Comparison of ENCODE assay signal across 11 mouse cellular contexts in the genomic region with DNA sequence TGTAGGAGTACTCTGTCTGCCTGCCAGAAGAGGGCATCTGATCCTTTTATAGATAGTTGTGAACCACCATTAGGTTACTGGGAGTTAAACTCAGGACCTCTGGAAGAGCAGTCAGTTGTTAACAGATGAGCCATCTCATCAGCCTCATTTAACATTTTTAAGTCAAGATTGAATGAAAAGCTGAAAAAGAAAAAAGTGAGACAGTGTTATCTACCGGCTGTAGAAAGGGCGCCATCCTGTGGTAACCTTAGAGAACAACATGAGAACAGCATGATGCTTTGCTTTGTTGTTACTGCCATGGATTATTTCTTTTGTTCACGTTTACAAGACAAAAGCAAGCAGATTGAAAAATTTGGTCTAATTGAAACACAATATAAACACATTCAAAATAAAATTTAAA. TPM values are rescaled to one million over a fixed set of nuclear protein-coding genes. Genes with fewer than 3 reads are reported as not detected.
DNase-seq lines count a peak whose midpoint lies in the region; ATAC-seq and TF ChIP-seq lines count a peak whose summit lies in the region.
"Had no signal": no experiment of that assay in that cellular context is flagged by ENCODE, and none has a peak within 500 bp of the region (broad histone marks: within the 10 kb centered on the region; RNA-seq: fewer than 3 reads in every experiment).

No protein-coding gene starts in this region.

- TF ChIP-seq CTCF in forebrain, postnatal 0 days (IDR thresholded peaks at IDR 0.05; ENCODE audit: low read depth) = peak; percentile 60
- peak; percentile 63 for TF ChIP-seq CTCF in lung, postnatal 0 days (IDR thresholded peaks at IDR 0.05)

- TF ChIP-seq EP300 in lung, postnatal 0 days (IDR thresholded peaks at IDR 0.05) = no peak

- no peak overlapping the region for H3K27ac ChIP-seq in forebrain, postnatal 0 days (ENCODE audit: low read depth, low read length)
- no peak overlapping the region for H3K27ac ChIP-seq in forebrain, embryonic 15.5 days (replicated peaks)
- H3K27ac ChIP-seq in lung, postnatal 0 days (ENCODE audit: low read length) = no peak overlapping the region
- H3K27ac ChIP-seq: limb, embryonic 15.5 days; midbrain, embryonic 12.5 days had no signal

- 37% methylated on average over 3 of the region's 3 CpGs for WGBS in forebrain, postnatal 0 days
- WGBS in forebrain, embryonic 15.5 days = 39% methylated on average over 3 of the region's 3 CpGs
- 47% methylated on average over 3 of the region's 3 CpGs for WGBS in lung, postnatal 0 days

- H3K9me3 ChIP-seq in forebrain, postnatal 0 days (ENCODE audit: low read length) = no peaks in the 10 kb centered on the region
- no peaks in the 10 kb centered on the region for H3K9me3 ChIP-seq in forebrain, embryonic 15.5 days
- no peaks in the 10 kb centered on the region for H3K9me3 ChIP-seq in lung, postnatal 0 days (ENCODE audit: low read length)
- H3K9me3 ChIP-seq: limb, embryonic 15.5 days had no signal

- peaks cover 16% of the 10 kb centered on the region for H3K36me3 ChIP-seq in forebrain, postnatal 0 days (ENCODE audit: insufficient read depth)
- peaks cover 13% of the 10 kb centered on the region; the same call in 1 of the 2 replicates for H3K36me3 ChIP-seq in forebrain, embryonic 15.5 days
- H3K36me3 ChIP-seq in lung, postnatal 0 days (ENCODE audit: insufficient read depth, low read length) = no peaks in the 10 kb centered on the region; the same call in 1 of the 2 replicates

- DNase-seq in forebrain, postnatal 0 days = peak; percentile 32
- peak; percentile 38 for DNase-seq in lung, postnatal 0 days (ENCODE audit: low spot score)
- no peak for DNase-seq in lung, postnatal 4 days
- DNase-seq in ES-CJ7 (ENCODE audit: low read depth, low spot score) = peak; percentile 21
- DNase-seq in adrenal gland, postnatal 10 days = no peak
- no peak for DNase-seq in left cerebral cortex, adult 9 months (ENCODE audit: low spot score in 2 of 2)
- DNase-seq: cerebellum, adult 9-10 months had no signal

- no peaks in the 10 kb centered on the region for H3K4me1 ChIP-seq in forebrain, postnatal 0 days (ENCODE audit: insufficient read depth)
- no peaks in the 10 kb centered on the region for H3K4me1 ChIP-seq in forebrain, embryonic 15.5 days
- H3K4me1 ChIP-seq in lung, postnatal 0 days (ENCODE audit: insufficient read depth, low read depth, low read length) = no peaks in the 10 kb centered on the region
- H3K4me1 ChIP-seq: midbrain, embryonic 12.5 days had no signal

- no peak overlapping the region for H3K4me2 ChIP-seq in forebrain, postnatal 0 days (ENCODE audit: low read depth)
- no peak overlapping the region for H3K4me2 ChIP-seq in forebrain, embryonic 15.5 days (replicated peaks)
- H3K4me2 ChIP-seq in lung, postnatal 0 days (replicated peaks; ENCODE audit: low read depth, low read length) = no peak overlapping the region
- H3K4me2 ChIP-seq: limb, embryonic 15.5 days; midbrain, embryonic 12.5 days had no signal

- H3K27me3 ChIP-seq in forebrain, postnatal 0 days (ENCODE audit: insufficient read depth, low read length) = no peaks in the 10 kb centered on the region
- no peaks in the 10 kb centered on the region for H3K27me3 ChIP-seq in forebrain, embryonic 15.5 days
- no peaks in the 10 kb centered on the region for H3K27me3 ChIP-seq in lung, postnatal 0 days (replicated peaks; ENCODE audit: insufficient read depth, low read length)
- H3K27me3 ChIP-seq: limb, embryonic 15.5 days; midbrain, embryonic 12.5 days had no signal

- H3K4me3 ChIP-seq in forebrain, postnatal 0 days (ENCODE audit: low read depth, low read length) = no peak overlapping the region
- no peak overlapping the region for H3K4me3 ChIP-seq in forebrain, embryonic 15.5 days
- no peak overlapping the region for H3K4me3 ChIP-seq in lung, postnatal 0 days (ENCODE audit: low read depth, low read length)
- H3K4me3 ChIP-seq: limb, embryonic 15.5 days; midbrain, embryonic 12.5 days had no signal

- ATAC-seq in forebrain, postnatal 0 days = no peak
- ATAC-seq in forebrain, embryonic 15.5 days (replicated peaks) = no peak
- ATAC-seq in lung, postnatal 0 days = no peak
- ATAC-seq in megakaryocyte progenitor cell, adult 5-6 weeks (replicated peaks; ENCODE audit: poor library complexity) = peak; percentile 57

- no peak overlapping the region for H3K9ac ChIP-seq in forebrain, postnatal 0 days
- no peak overlapping the region for H3K9ac ChIP-seq in forebrain, embryonic 15.5 days (replicated peaks)
- no peak overlapping the region for H3K9ac ChIP-seq in lung, postnatal 0 days (replicated peaks; ENCODE audit: low read depth)
- H3K9ac ChIP-seq: limb, embryonic 15.5 days; midbrain, embryonic 12.5 days had no signal

RNA-seq across cellular contexts. Expression of a gene that starts 10.6 kb away (rescaled TPM):
- total RNA-seq in forebrain, postnatal 0 days (2014; rRNA removed) = 35.9 and 37.9 TPM in 2 replicates
- polyA plus RNA-seq in forebrain, postnatal 0 days (2015; fragmentation: Nextera tagmentation; extraction: Ambion mirVana) = 20.7 and 24.2 TPM in 2 replicates
- polyA plus RNA-seq in forebrain, embryonic 15.5 days (2015; fragmentation: Nextera tagmentation; extraction: Ambion mirVana) = 31.4 and 36.6 TPM in 2 replicates
- polyA plus RNA-seq in lung, postnatal 0 days (2015; fragmentation: Nextera tagmentation; extraction: Ambion mirVana) = 9.3 and 9.6 TPM in 2 replicates
- total RNA-seq in megakaryocyte progenitor cell, adult 5-6 weeks (2015) = 16.8 and 33.0 TPM in 2 replicates
- total RNA-seq in megakaryocyte progenitor cell, adult 5-6 weeks (2017) = 26.9 and 27.4 TPM in 2 replicates
- 10 to 100 TPM; 16.3 to 18.2 TPM for total RNA-seq in adrenal gland, postnatal 10 days (2021)

Comparison
In these comparisons a context has a peak if more than half of its experiments do, and no peak if none do; other contexts are left out.
1. DNase-seq: peak in forebrain, postnatal 0 days (single experiment), lung, postnatal 0 days (single experiment) and ES-CJ7 (single experiment); none in lung, postnatal 4 days (0 of 2), adrenal gland, postnatal 10 days (single experiment) and left cerebral cortex, adult 9 months (0 of 2).